ENCODE assay signal across 9 mouse cellular contexts in the genomic region with DNA sequence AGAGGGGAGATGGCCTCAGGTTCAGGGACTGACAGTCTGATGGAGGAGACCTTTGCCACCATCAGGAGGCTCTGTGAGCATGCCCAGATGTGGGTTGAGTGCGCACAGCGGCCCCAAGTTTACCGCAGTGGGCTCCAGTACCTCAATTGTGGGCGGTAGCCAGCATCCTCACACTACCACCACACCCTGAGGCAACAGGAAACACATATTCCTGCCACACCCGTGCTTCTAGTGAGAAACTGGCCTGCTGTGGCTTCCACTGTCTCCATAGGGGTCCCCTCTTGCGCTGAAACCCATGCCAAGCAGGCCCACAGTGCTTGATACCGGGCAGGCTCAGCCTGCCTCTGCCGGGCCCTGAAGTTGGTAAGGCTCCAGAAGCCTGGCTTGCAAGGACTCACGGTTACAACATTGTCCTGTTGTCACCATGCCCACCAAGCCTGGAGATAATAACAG. TPM values are rescaled to one million over a fixed set of nuclear protein-coding genes. Genes with fewer than 3 reads are reported as not detected.
DNase-seq lines count a peak whose midpoint lies in the region; ATAC-seq and TF ChIP-seq lines count a peak whose summit lies in the region.
"Had no signal": no experiment of that assay in that cellular context is flagged by ENCODE, and none has a peak within 500 bp of the region (broad histone marks: within the 10 kb centered on the region; RNA-seq: fewer than 3 reads in every experiment).

No protein-coding gene starts in this region.

- peak overlapping the region; percentile 66 for H3K27ac ChIP-seq in forebrain, embryonic 10.5 days
- no peak overlapping the region for H3K27ac ChIP-seq in forebrain, embryonic 16.5 days (ENCODE audit: low read length)
- peak overlapping the region; percentile 77 for H3K27ac ChIP-seq in heart, embryonic 10.5 days
- H3K27ac ChIP-seq in liver, embryonic 11.5 days (ENCODE audit: low read depth, low read length): peak overlapping the region; percentile 5
- H3K27ac ChIP-seq in small intestine, adult 2 months (ENCODE audit: insufficient read depth, low read depth, low read length): peak overlapping the region; percentile 29
- no peak overlapping the region for H3K27ac ChIP-seq in midbrain, embryonic 11.5 days (ENCODE audit: low read depth, low read length)

- H3K27me3 ChIP-seq in forebrain, embryonic 10.5 days (ENCODE audit: poor library complexity, severe bottlenecking): 0 out of 2 replicates have a peak, but pooled peaks cover 19% of the 10 kb centered on the region
- H3K27me3 ChIP-seq in forebrain, embryonic 16.5 days (replicated peaks; ENCODE audit: control insufficient read depth, insufficient read depth, low read length): no peaks in the 10 kb centered on the region
- 0 out of 2 replicates have a peak, but pooled peaks cover 8% of the 10 kb centered on the region for H3K27me3 ChIP-seq in heart, embryonic 10.5 days (ENCODE audit: insufficient read depth, poor library complexity, severe bottlenecking)
- peaks cover 2% of the 10 kb centered on the region; the same call in 1 of the 2 replicates for H3K27me3 ChIP-seq in liver, embryonic 11.5 days (replicated peaks; ENCODE audit: control insufficient read depth, insufficient read depth, low read length)
- no peaks in the 10 kb centered on the region; the same call in 1 of the 2 replicates for H3K27me3 ChIP-seq in small intestine, adult 2 months (ENCODE audit: control insufficient read depth, insufficient read depth, low read length)
- H3K27me3 ChIP-seq in midbrain, embryonic 11.5 days (ENCODE audit: control insufficient read depth, insufficient read depth, low read length): no peaks in the 10 kb centered on the region

- ATAC-seq in forebrain, embryonic 16.5 days: no peak
- peak; percentile 63 for ATAC-seq in liver, embryonic 11.5 days (replicated peaks; ENCODE audit: low FRiP score)
- no peak for ATAC-seq in midbrain, embryonic 11.5 days (ENCODE audit: low FRiP score)

- no peaks in the 10 kb centered on the region for H3K36me3 ChIP-seq in forebrain, embryonic 10.5 days (replicated peaks)
- no peaks in the 10 kb centered on the region for H3K36me3 ChIP-seq in forebrain, embryonic 16.5 days (ENCODE audit: control insufficient read depth, insufficient read depth)
- no peaks in the 10 kb centered on the region for H3K36me3 ChIP-seq in heart, embryonic 10.5 days
- no peaks in the 10 kb centered on the region for H3K36me3 ChIP-seq in liver, embryonic 11.5 days (ENCODE audit: control insufficient read depth, insufficient read depth, low read length)
- no peaks in the 10 kb centered on the region for H3K36me3 ChIP-seq in small intestine, adult 2 months (ENCODE audit: control insufficient read depth, insufficient read depth, low read length)
- no peaks in the 10 kb centered on the region for H3K36me3 ChIP-seq in midbrain, embryonic 11.5 days (ENCODE audit: control insufficient read depth, insufficient read depth, low read length)

- no peak for TF ChIP-seq CTCF in small intestine, adult 2 months (IDR thresholded peaks at IDR 0.05; ENCODE audit: extremely low read depth, insufficient read length, insufficient replicate concordance, low read depth, low read length)

- no peak for TF ChIP-seq POLR2A in small intestine, adult 2 months (IDR thresholded peaks at IDR 0.05; ENCODE audit: low read depth, low read length)

- no peak overlapping the region for H3K9ac ChIP-seq in forebrain, embryonic 16.5 days (replicated peaks; ENCODE audit: low read depth, low read length)
- peak overlapping the region; percentile 7; the same call in 1 of the 2 replicates for H3K9ac ChIP-seq in liver, embryonic 11.5 days (ENCODE audit: low read depth, low read length)
- H3K9ac ChIP-seq in midbrain, embryonic 11.5 days (ENCODE audit: low read length): no peak overlapping the region

- DNase-seq in forebrain, embryonic 10.5 days (ENCODE audit: extremely low spot score, low spot score): no peak
- peak; percentile 36 for DNase-seq in MN1 (ENCODE audit: low spot score)
- no peak for DNase-seq in heart, embryonic 10.5 days (ENCODE audit: low spot score)
- DNase-seq in liver, embryonic 11.5 days (ENCODE audit: low spot score): no peak
- DNase-seq in testis, postnatal 14 days (ENCODE audit: low spot score): no peak
- no peak for DNase-seq in midbrain, embryonic 11.5 days (ENCODE audit: low spot score, missing footprints)

- 55% methylated on average over 9 of the region's 9 CpGs for WGBS in forebrain, embryonic 10.5 days
- 59% methylated on average over 9 of the region's 9 CpGs for WGBS in forebrain, embryonic 16.5 days
- 41% methylated on average over 9 of the region's 9 CpGs for WGBS in heart, embryonic 10.5 days
- 31% methylated on average over 9 of the region's 9 CpGs for WGBS in liver, embryonic 11.5 days
- 30% methylated on average over 9 of the region's 9 CpGs for WGBS in small intestine, adult 2 months
- 56% methylated on average over 9 of the region's 9 CpGs for WGBS in midbrain, embryonic 11.5 days

- H3K4me2 ChIP-seq in forebrain, embryonic 16.5 days (ENCODE audit: low read length): no peak overlapping the region
- peak overlapping the region; percentile 71 for H3K4me2 ChIP-seq in liver, embryonic 11.5 days
- H3K4me2 ChIP-seq in midbrain, embryonic 11.5 days: no peak overlapping the region; the same call in 1 of the 2 replicates

- H3K4me1 ChIP-seq in forebrain, embryonic 10.5 days: peaks cover 68% of the 10 kb centered on the region
- H3K4me1 ChIP-seq in forebrain, embryonic 16.5 days (replicated peaks; ENCODE audit: control insufficient read depth, insufficient read depth, low read length): peaks cover 14% of the 10 kb centered on the region
- peaks cover 46% of the 10 kb centered on the region for H3K4me1 ChIP-seq in heart, embryonic 10.5 days
- peaks cover 33% of the 10 kb centered on the region for H3K4me1 ChIP-seq in liver, embryonic 11.5 days (replicated peaks; ENCODE audit: control insufficient read depth, insufficient read depth, low read length)
- peaks cover 14% of the 10 kb centered on the region for H3K4me1 ChIP-seq in small intestine, adult 2 months (ENCODE audit: control insufficient read depth, insufficient read depth, insufficient read length, low read length)
- peaks cover 11% of the 10 kb centered on the region for H3K4me1 ChIP-seq in midbrain, embryonic 11.5 days (ENCODE audit: control insufficient read depth, insufficient read depth, low read length)

- H3K9me3 ChIP-seq in forebrain, embryonic 10.5 days: no peaks in the 10 kb centered on the region
- H3K9me3 ChIP-seq in forebrain, embryonic 16.5 days (ENCODE audit: control insufficient read depth, low read length): no peaks in the 10 kb centered on the region
- no peaks in the 10 kb centered on the region for H3K9me3 ChIP-seq in heart, embryonic 10.5 days
- H3K9me3 ChIP-seq in liver, embryonic 11.5 days (ENCODE audit: control insufficient read depth, low read length): no peaks in the 10 kb centered on the region
- no peaks in the 10 kb centered on the region for H3K9me3 ChIP-seq in midbrain, embryonic 11.5 days (ENCODE audit: control insufficient read depth, low read length)
- H3K9me3 ChIP-seq: G1E had no signal

- H3K4me3 ChIP-seq in forebrain, embryonic 10.5 days: peak overlapping the region; percentile 27
- no peak overlapping the region for H3K4me3 ChIP-seq in forebrain, embryonic 16.5 days (replicated peaks; ENCODE audit: low read length)
- H3K4me3 ChIP-seq in heart, embryonic 10.5 days: peak overlapping the region; percentile 38; the same call in 1 of the 2 replicates
- H3K4me3 ChIP-seq in liver, embryonic 11.5 days (ENCODE audit: low read depth, low read length): peak overlapping the region; percentile 37; the same call in 1 of the 2 replicates
- no peak overlapping the region for H3K4me3 ChIP-seq in small intestine, adult 2 months (ENCODE audit: low read depth, low read length)
- no peak overlapping the region for H3K4me3 ChIP-seq in midbrain, embryonic 11.5 days (ENCODE audit: low read depth, low read length)

RNA-seq across cellular contexts. Expression of a gene that starts 30.6 kb away (rescaled TPM):
- polyA plus RNA-seq in forebrain, embryonic 10.5 days (2016; fragmentation: Nextera tagmentation; extraction: Ambion mirVana): 2.3 and 2.8 TPM in 2 replicates
- 2.3 and 2.9 TPM in 2 replicates for polyA plus RNA-seq in forebrain, embryonic 16.5 days (2015; fragmentation: Nextera tagmentation; extraction: Ambion mirVana)
- polyA plus RNA-seq in heart, embryonic 10.5 days (2016; fragmentation: Nextera tagmentation; extraction: Ambion mirVana): 8.3 and 8.6 TPM in 2 replicates
- polyA plus RNA-seq in liver, embryonic 11.5 days (2014; fragmentation: Nextera tagmentation; extraction: Ambion mirVana): 3.9 and 4.1 TPM in 2 replicates
- polyA plus RNA-seq in small intestine, adult 2 months (2012; rRNA removed): 2.8 and 3.7 TPM in 2 replicates
- polyA plus RNA-seq in midbrain, embryonic 11.5 days (2014; fragmentation: Nextera tagmentation; extraction: Ambion mirVana): 3.1 and 3.2 TPM in 2 replicates
- polyA plus RNA-seq: G1E had no signal

RNA-seq across cellular contexts. Expression of a gene that starts 33.2 kb away (rescaled TPM):
- polyA plus RNA-seq in forebrain, embryonic 10.5 days (2016; fragmentation: Nextera tagmentation; extraction: Ambion mirVana): 9.6 and 11.8 TPM in 2 replicates
- 2.9 and 3.3 TPM in 2 replicates for polyA plus RNA-seq in forebrain, embryonic 16.5 days (2015; fragmentation: Nextera tagmentation; extraction: Ambion mirVana)
- polyA plus RNA-seq in heart, embryonic 10.5 days (2016; fragmentation: Nextera tagmentation; extraction: Ambion mirVana): 17.6 and 17.8 TPM in 2 replicates
- 32.2 and 33.3 TPM in 2 replicates for polyA plus RNA-seq in liver, embryonic 11.5 days (2014; fragmentation: Nextera tagmentation; extraction: Ambion mirVana)
- 10.8 and 11.2 TPM in 2 replicates for polyA plus RNA-seq in small intestine, adult 2 months (2012; rRNA removed)
- polyA plus RNA-seq in midbrain, embryonic 11.5 days (2014; fragmentation: Nextera tagmentation; extraction: Ambion mirVana): 4.8 and 5.7 TPM in 2 replicates

Comparison
In these comparisons a context has a peak if more than half of its experiments do, and no peak if none do; other contexts are left out.
1. H3K27ac ChIP-seq: peak in forebrain, embryonic 10.5 days (single experiment), heart, embryonic 10.5 days (single experiment), liver, embryonic 11.5 days (single experiment) and small intestine, adult 2 months (single experiment); none in forebrain, embryonic 16.5 days (single experiment) and midbrain, embryonic 11.5 days (single experiment).
2. H3K4me3 ChIP-seq: peak in forebrain, embryonic 10.5 days (single experiment), heart, embryonic 10.5 days (single experiment) and liver, embryonic 11.5 days (single experiment); none in forebrain, embryonic 16.5 days (single experiment), small intestine, adult 2 months (single experiment) and midbrain, embryonic 11.5 days (single experiment).